Mouse (Mus musculus) mesoderm, embryonic 11.5 days (tissue): ENCODE data around the gene Tmem213.

ENCODE experiments used
- DNase-seq: peaks from one replicate; pipeline ENCODE4 v3.0.0-alpha.2; 2012; ENCODE audit warnings: low read depth, low spot score

Gene Tmem213

GRCm38 (mm10) chr6:38116107-38116770 lies 7.2 kb downstream of the Tmem213 start:
- DNase-seq: no peak

DNA sequence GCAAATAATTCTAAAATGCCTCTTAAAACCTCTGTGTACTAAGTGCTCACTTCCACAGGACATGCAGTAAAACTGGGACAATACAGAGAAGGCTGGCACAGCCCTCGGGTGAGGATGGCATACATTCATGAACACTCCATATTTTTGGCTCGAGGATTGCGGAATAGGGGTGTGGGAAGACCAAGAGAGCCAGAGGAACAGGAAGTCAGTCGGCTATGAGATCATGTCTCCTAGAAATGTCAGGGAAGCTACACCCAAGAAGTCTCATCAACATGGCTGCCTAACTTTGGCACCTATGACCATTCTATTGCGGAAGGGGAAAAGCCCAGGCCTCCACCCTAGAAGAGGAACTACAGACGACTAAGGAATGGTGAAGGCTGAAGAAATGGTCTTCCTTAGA lies 9.3 kb downstream of the Tmem213 start:
- no peak for DNase-seq

DNA sequence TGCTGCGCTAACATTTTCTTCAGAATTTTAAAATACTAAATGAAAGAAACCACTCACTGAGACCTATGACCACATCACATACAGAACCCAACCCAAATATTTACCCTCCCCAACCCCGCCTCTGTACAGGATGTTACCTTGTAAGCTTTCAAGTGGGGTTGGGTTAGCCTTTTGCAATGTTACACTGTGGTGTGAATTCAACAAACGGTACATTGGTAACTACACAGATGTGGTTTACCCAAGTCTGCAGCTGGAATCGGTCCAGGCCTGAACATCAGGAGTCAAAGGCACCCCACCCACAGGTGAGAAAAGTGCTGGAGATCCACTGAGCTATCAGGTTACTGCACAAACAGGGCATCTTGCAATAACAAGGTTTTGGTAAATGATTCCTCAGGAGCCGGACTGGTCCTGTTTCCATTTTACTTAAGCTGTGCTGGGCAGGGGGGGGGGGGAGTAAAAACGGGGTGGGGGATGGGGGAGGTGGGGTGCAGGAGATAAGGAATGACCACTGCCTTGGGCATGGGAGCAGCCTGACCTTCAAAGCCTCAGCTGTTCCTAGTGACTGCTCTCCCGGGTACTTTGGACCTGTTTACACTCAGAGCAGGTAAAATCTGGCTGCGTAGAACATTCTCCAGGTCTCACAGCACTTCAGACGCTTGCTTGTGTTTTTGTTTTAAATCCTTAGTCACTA lies 11.8 kb downstream of the Tmem213 start:
- DNase-seq: no peak

- DNase-seq: no peak
Measured at GRCm38 (mm10) chr6:38121843-38122242, 12.8 kb downstream of the Tmem213 start.

- no peak for DNase-seq
Measured at GRCm38 (mm10) chr6:38122791-38123190, 13.7 kb downstream of the Tmem213 start.

DNA sequence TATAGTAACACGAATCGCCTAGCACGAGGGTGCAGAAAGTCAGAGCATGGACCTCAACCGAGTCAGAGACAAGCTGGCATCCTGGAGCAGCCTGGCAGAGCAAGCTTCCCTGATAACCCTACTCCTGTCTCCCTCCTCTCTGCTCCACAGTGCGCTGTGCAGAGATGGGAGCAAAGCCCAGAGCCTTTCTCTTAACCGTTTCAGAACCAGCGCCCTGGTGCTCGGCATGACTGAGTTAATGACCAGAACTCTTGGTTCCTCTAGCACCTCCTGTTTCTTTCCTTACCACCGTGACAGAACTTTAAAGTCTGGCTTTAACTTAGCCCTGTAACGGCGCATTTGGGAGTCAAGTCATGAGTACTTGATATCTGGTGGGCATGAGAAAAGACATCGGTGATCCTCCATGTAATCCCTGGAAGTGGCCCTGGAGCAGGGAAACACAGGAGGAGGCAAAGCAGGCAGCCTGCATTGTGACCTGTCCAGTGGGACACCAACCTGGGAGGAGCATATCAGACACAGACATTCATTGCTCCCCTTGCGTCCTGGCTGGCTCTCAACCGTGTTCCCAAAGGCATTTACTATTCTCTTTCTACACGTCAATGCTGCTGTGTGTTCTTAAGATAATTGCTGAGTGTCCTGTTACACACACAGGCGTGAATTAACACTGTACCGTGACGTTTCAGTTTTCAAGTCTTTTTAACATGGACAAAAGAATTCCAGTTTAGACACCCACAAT lies 14.6 kb downstream of the Tmem213 start:
- DNase-seq: no peak

- DNase-seq: no peak
Measured at GRCm38 (mm10) chr6:38124207-38124835, 15.3 kb downstream of the Tmem213 start, which contains the start of gene Atp6v0a4. Gene Atp6v0a4, minus strand, starts transcription at chr6:38124586.

DNA sequence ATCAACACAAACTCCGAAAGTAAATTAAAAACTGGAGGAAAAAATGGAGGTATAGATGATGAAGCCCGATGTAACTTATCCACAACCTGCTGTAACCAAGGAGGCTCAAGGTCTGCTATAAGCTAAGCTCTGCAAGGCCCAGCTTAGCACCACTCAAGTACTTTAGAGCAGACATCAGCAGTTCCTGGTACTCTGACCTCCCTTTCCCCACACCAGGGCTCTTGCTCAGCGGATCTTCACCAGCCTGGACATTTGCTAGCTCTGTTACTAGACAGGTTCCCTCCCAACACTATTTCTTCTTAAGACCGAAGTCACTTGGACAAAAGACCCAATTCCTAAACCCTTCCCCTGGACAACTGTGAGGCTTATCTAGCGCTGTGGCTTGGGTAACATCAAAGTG lies 15.8 kb downstream of the Tmem213 start:
- no peak for DNase-seq

- no peak for DNase-seq
Measured at GRCm38 (mm10) chr6:38125462-38125861, 16.4 kb downstream of the Tmem213 start.

DNA sequence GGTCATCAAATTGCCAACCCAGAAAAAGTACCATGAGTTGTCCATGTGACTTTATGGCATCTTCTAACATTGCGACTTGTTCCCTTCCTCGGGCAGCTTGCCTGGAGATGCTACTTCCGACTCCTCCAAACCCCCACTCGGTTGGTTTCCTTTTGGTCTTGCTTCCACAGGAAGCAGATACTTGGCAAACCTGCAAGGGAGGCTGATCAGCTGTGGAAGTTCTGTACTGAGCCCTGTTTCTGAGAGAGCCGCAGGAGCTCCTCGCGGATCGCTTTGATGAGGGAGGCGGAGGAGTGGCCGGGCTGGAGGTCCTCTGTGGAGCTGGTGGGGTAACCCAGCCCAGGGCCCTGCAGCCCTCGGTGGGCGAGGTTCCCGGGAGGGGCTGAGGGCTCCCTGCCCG lies 19.1 kb downstream of the Tmem213 start:
- no peak for DNase-seq

DNA sequence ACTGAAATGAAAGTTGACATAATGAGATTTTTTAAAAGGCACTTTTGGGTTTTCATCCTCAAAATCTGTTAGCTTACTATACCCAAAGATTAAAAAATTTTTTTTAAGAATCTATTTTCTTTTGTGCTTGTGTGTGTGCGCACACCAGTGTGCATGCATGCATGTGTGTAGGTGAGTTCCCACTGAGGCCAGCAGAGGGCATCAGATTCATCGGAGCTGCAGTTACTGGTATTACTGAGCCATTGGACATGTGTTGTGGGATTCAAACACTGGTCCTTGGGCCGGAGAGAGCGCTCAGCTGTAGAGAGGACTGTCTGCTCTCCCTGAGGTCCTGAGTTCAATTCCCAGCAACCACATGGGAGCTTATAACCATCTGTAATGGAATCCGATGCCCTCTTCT lies 20.8 kb downstream of the Tmem213 start:
- no peak for DNase-seq

GRCm38 (mm10) chr6:38131801-38132231 lies 22.8 kb downstream of the Tmem213 start:
- DNase-seq: no peak

DNA sequence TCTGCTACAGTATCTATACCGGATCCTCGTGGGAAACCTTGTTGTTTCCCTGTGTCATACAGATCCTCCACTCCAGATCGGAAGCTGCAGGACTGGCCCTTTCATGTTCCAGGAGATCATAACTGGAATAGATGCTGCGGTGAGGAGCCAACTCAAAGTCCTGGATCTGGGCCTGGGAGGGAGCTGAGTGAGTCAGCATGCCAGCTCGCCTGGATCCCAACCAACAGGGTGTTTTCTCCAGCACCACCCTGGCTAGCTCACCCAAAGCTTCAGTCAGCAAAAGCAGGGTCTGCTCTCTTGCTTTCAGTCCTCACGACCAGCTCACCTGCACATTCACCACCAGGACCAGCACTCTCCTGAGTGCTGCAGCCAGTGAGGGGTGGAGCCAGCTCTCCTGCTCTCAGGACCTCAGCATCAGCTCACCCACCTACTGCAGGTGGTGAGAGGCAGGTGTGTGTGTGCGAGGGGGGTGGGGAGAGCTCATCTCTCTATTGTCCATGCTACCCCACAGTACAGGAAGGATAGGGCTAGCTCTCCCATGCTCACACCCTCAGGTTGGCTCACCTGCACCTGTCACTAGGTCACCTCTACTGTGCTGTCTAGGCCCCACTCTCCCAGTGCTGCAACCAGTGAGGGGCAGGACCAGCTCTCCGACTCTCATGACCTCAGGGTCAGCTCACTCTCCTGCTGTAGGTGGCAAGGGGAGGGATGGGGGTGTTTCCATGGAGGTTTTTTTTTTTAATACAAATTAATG lies 25.9 kb downstream of the Tmem213 start:
- DNase-seq: no peak

DNA sequence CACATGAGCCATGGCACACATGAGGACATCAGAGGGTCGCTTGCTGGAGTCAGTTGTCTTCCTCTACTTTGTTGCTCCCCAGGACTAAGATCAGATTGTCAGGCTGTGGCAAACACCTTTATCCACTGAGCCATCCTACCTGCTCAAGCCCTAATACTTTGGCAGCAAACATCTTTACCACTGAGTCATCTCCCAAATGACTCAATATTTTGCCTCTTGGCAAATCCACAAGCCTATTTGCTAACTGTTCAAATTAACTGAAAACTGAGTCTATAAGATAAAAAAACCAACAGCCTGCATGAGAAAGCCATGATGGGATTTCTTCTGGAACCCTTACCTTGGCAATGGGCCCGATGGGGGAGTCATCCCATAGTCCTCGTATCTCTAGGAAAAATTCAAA lies 30.0 kb downstream of the Tmem213 start:
- no peak for DNase-seq

DNA sequence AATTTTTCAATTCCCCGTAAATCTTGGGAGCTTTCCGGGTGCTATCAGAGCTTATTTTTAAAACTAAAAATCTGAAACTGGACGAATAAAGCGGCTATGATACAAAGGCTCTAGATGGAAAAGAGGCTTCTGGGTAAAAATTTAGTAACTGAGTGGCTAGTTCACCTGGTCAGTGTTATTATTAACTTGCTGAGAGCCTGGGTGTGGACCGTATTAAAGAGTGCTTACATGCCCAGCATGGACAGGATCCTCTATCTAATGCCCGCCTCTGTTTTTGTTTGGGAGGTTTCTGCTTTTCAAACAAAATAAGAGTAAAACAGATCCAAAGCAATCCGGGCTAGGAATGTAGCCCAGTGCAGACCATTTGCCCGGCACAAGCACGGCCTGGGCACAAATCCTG lies 31.3 kb downstream of the Tmem213 start:
- DNase-seq: no peak

DNA sequence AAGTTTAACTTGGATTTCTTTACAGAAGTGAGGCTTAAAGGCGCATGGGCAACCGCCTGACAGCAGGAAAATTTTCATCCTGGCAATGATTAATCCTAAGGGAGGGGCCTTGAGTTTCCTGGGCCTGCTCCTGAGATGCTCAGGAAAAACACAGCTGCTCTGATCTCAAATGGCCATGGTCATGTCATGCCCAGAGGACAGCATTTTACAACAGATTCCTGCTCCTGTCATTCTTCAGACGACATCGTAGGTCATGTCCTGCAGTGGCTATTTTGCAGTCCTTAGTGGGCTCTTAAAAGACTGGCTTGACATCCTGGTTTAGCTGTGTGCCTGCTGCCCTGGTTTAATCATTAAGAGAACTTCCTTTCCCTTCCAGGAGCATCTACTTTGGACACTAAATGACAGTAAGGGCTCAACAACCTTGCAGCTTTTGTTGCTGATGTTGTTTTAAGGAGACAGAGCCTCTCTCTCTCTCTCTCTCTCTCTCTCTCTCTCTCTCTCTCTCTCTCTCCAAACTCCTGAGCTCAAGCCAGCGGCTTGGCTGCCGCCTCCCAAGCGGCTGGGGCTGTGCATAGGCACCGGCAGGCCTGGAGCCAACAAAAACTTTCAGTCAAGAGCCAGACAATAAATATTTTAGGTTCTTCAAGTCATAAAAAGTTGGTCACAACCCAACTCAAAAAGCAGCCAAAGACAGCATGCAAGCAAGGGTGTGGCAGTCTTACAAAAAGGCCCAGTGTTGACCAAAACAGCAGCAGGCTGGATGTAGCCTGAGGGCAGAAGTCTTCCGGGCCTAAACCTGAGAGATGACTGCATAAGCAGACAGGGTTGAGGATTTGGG lies 35.3 kb downstream of the Tmem213 start:
- no peak for DNase-seq

DNA sequence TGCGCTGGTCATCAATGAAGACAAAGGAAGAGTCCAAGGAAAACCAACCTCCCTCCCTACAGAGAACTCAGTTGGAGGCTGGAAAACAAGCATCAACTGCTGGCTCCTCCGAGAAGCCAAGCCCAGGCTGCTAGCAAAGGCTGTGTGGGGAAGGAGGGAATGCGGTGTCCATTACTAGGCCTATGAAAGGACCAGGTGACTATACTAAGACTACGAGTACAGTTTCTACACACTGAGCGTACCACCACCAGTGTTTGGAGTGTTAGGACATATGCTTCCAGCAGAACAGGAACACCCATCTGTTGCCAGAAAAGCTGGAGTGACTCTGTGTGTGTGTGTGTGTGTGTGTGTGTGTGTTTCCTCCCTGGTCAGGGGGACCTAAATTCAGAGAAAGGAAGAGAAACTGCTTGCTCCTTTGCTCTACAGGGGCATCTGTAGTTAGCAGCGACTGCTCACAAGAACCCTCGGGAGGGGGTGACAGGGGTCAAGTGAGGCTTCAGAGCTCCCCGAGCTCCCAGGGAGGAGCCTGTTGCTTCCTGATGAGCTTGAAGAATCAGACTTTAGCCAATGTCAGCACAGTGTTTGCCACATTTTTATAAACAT lies 36.5 kb downstream of the Tmem213 start:
- DNase-seq: no peak

- DNase-seq: no peak
Measured at GRCm38 (mm10) chr6:38147301-38147700, 38.2 kb downstream of the Tmem213 start.

DNA sequence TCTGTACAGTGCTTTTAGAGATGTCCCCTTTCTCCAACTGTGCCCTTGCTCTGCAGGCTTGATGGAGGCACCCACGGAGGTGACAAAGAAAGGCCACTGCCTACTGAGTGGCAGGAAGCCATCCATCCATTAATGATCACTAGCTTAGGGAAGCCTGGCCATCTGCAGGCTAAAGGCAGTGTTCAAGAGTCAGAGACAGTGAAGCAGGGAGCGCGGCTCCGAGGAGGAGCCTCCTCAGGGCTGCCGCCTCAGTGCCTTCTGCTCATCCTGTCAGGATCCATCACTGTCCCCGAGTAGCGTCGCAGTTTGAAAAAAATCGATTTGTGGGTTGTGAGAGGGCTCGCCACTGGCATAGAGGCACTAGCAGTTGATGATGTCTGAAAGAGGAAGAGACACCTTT lies 39.6 kb downstream of the Tmem213 start:
- no peak for DNase-seq

- DNase-seq: no peak
Measured at GRCm38 (mm10) chr6:38149483-38149882, 40.4 kb downstream of the Tmem213 start.
